Mouse (Mus musculus) embryo, embryonic 11.5 days (tissue): ENCODE measurements around the gene Siah2.

Source experiments
- DNase-seq: peaks from one replicate; pipeline ENCODE4 v3.0.0-alpha.2; 2012; ENCODE audit warnings: low read depth, low spot score

Gene Siah2

DNA sequence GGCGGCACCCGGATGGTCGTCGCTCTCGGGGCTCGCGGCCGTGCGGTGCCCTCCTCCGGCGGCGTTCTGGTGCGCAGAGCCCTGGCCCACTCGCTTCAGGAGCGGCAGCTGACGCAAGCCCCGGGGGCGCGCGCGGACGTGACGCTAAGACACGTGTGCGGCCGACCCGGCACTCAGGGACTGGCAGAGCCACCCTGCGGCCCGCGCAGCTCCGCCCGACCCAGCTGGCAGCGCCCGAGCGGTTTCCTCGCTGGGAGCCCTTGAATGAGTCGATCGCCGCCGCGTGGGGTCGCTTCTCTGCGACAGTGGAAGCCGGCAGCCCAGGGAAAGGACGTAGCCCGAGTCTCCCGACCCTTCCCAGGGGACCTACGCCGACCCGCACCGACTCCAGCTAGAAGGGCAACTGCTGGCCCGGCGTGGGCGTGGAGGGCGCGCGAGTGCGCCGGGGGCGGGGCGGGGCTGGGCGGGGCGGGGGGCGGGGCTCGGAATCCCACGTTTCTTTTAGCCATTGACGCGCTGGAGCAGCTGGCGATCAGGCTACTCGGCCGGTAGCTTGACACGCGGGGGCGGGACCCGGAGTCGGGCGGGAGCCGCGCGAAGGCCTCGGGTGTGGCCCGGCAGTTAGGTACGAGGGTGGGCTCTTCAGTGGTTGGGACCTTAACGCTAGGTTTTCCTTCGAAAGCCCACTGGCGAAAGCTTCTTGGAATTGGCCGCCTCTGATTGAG, at the start of gene Siah2:
Gene Siah2 (minus strand): TSS at position 404 of the 725 bp plus-strand sequence.
- DNase-seq, result peak; percentile 56

DNA sequence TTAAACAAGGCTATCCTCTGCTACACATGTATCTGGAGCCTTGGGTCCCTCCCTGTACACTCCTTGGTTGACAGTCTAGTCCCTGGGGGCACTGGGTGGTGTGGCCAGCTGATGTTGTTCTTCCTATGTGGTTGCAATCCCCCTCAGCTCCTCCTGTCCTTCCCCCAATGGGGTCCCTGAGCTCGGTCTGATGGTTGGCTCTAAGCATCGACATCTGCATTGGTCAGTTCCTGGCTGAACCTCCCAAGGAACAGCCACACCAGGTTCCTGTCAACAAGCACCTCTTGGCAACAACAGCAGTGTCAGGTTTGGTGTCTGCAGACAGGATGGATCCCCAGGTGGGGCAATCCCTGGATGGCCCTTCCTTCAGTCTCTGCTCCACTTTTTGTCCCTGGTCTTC, 47.3 kb upstream of the Siah2 start:
- DNase-seq, result no peak

DNA sequence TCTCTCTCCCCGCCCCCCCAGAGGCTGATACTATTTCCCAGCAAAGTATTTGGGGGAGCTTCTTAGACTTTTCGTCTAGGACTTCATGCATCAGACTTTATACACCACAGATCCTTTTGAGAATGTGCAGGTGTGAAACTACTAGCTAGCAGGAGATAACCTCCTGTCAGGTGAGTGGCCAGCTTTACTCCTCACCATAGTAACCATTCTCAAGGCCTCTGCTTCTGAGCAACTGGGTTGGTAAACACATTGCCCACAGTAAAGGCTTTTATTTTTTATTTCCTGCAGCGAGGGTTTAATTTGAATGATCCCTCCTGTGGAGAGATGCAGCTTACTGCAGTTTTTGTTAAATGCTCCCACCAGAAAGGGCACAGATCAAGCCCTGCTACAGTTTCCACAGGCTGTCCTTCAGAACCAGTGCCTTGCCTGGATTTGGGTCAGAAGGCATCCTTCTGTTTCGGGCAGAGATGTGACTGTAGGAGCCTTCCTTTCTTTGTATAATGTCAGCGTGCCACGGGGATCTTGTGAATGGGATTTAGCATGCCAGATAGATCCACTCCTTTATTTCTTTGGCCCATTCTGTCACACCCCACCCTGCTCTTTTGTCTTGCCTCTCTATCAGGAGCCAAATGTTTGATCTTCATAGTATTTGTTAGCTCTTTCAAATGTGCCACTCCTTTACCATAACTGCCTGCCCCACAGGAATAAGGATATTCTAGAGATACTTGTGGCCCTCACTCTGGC, 46.3 kb upstream of the Siah2 start:
- DNase-seq, result no peak

DNA sequence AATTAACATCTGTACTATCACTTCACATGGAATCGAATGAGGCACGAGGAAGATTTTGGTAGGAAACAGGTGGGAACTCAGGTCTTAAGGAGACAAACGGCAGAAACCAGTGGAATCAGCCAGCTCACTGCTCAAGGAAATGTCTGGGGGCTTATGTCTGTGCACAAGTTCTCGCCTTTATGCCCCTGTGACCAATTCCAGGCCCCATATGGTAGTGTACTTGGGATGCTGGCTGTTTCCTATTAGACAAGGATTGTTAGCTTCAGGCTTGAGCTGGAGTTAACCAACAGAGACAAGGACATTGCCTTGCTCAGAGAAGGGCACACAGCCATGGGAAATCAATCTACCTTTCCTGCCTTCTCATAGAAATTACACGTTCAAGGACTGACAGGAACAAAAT, 39.3 kb upstream of the Siah2 start:
- peak; percentile 5 for DNase-seq

DNA sequence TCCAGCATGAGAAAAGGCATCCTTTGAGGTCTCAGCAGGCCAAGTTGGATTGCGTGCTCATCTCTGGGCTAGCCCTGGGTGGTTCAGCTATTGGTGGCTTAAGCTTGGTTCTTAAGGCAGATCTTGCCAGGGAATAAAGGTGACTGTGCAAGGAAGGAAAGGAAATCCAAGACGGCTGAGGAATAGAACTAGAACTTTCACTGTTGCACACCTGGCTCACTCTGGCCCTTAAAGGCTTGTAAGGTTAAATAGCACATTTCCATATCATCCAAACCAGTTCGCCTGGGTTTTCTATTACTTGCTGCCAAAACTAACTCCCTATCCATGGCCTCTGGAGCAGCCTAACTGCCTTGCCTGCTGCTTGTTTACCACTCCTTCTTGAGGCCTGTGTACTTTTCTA, 38.4 kb upstream of the Siah2 start:
- DNase-seq, result no peak

DNA sequence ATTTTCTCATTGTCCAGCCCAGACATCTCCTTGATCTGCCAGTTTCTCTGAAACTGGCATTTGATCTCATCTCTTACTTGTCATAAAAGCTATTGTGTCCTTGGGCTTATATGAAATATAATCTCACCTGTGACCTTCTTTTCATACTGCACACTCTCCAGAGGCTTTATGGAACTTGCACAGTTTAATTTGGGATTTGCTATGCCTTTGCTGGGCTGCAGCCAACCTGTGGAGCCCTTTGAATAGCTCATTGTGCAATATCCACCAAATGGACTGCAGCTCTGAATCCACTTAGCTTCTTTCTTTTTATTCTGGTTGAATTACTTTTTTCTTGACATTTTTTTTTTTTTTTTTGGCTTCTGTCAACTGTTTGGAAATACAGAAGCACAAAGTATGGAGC, 37.3 kb upstream of the Siah2 start:
- no peak for DNase-seq

DNA sequence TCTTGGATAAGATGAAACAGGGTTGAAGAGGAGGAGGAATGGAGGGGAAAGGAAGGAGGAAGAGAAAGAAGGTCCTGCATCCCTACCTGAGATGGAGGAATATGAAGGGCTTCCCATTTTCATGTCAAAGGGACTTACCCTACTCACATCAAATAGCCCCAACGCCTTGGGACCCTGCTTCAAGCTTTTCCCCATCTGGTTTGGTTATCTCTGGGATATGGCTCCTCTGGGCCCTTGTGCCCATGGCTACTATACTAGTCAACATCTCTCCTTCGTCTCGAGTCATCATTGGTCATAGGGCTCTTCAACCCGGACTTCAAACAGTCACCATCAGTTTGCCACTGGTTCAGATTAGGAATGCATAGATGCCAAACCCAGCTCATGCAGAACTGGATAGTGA, 35.4 kb upstream of the Siah2 start:
- DNase-seq, result no peak

DNA sequence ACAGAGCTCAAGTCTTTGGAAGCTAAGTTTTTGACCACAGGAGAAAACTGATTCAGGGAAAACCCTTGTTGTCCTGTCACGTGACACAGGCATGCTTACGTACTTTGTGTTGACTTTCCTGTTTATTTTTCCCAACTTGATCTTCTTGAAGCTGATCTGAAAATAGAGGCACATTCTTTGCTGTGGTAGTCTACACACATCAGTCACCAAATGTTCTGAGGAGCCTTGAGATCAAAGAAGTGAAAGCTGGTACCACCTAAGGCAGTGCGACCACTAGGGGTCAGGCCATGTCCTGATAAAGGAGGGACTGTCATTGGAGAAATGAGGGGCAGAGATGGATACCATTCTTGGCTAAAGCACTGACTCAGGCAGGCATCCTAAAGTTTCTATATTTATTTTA, 34.8 kb upstream of the Siah2 start:
- peak; percentile 9 for DNase-seq

DNA sequence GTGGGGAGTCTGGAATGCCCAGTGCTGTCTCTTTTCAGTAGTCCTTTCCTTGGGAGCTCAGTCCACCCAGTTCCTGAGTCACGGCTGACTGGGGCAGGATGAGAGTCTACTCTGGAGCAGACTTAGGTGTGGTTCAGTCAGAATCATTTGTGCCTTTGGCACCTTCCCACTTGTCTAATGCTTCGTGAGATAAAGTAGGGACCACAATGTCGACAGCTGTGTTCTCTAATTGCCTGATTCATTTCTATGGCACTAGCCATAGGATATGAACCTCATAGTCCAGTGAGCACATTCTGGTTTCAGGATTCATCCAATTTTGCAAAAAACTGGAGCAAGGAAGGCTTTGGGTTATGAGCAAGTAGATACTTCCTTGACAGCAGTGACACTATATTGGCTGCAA, 34.2 kb upstream of the Siah2 start:
- no peak for DNase-seq

DNA sequence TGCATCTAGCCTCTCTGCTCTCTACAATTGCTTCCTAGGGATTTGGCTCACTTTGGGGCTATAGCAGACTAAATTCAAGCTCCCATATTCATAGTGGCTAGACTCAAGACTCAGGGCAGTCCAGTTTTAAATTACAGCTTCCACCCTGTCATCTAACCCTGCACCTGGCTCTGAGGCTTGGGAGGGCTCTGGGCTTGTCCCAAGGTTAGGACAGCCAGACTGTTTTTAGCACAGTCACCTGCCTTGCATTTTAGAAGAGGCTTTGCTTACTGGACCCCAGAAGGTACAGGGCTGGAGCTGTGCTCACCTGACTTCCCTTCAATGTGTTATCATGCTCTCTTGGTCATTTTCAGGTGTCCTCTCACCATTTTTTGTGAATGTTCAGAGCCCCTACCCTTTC, 32.6 kb upstream of the Siah2 start:
- DNase-seq, result no peak

DNA sequence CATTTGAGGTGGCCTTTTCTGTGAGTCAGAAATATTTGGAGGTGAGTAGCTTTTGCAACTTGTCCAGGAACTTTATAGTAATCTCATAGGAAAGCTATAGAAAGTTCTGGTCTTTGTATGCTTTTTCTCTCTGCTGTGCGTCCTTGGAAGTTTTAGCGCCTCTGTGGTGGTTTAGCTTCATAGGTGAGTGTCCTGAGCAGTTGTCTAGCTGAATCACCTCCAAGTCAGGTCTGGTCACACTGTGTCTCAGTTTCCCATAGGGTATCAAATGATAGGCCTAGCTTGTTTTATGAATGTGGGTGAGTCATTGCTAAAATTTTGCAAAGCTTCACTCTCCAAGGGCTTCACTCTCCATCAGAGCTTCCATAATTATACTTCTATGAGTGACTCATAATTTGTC, 31.5 kb upstream of the Siah2 start:
- DNase-seq, result no peak

DNA sequence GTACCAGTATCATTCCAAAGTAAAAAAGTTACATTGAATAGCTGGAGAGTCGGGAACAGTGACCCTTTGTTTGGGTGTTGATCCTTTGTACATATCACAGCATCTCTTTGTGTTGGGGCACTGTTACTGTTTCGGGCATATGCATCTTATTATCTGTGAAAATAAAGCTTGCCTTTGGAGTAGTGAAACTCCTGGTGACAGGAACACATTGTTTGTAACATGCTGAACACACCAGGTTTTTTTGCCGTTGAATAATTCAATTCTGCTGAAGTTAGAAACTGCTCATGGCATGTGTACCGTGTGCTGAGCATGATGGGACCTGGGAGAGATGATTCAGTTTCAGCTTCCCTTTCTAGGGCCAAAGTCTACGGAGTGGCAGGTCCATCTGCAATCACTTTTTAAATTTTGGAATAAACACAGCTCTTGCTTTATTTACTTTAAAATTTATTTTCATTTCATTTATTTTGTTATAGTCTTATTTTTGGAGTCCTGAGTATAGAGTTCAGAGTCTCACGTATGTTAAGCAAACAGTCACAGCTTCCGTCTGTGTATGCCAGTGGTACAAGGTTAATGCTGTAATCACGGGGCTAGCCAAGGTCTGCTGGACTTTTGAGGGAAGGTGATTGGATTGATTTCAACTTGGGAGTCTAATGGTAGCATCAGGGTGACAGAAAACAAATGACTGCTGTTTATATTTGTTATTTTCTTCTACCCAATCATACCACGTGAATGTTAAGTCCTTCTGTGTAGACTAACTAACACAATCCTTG, 27.4 kb upstream of the Siah2 start:
- DNase-seq, result no peak

DNA sequence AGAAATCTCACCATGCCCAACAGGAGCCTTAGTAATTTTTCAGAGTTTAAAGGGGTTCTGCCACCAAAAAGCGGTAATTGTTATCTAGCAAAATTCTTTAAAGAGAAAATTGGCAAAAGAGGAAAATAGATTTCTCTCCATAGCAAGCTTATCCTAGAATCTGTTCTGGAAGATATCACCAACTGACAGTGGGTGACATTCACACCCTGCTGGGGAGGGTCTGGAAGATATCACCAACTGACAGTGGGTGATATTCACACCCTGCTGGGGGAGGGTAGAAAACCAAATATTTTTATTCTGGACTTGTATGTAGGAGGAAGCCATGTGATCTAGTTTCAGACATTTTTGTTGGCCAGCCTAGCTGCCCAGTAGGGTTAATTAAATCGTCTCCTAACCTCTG, 24.5 kb upstream of the Siah2 start:
- no peak for DNase-seq

DNA sequence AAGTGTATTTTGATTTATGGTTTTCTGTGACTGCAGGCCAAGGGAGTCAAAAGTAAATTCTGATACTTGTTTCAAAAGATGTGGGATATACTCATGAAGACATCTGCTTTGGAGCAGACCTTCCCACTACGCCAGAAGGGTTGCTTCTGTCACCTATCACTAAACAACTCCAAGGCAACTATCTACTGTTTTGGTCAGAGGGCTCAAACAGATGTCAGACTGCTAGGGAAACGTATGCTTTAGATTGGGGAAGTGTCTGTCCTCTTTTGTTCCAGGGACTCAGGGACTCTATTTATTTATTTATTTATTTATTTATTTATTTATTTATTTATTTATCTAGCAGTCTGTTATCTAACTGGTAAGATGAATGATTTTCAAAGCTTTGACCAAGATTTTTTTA, 22.6 kb upstream of the Siah2 start:
- DNase-seq, result no peak

DNA sequence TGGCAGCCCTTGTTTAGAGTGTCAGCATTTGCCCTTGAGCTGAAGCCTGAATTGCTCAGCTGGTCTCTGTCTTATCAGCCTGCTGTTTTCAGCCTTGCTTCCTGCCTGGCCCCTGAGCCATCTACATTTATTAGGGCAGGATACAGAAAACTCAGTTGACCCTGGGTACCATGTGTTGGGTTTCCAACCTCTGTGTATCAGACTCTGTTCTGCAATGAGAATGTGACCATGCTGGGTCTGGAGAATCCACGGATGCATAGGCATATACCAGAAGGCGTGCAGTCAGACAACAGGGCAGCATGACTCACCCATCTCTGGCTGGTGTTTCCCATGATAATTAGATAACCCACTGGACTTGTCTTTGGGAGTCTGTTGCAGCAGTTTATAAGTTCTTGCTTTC, 21.8 kb upstream of the Siah2 start:
- DNase-seq, result no peak

DNA sequence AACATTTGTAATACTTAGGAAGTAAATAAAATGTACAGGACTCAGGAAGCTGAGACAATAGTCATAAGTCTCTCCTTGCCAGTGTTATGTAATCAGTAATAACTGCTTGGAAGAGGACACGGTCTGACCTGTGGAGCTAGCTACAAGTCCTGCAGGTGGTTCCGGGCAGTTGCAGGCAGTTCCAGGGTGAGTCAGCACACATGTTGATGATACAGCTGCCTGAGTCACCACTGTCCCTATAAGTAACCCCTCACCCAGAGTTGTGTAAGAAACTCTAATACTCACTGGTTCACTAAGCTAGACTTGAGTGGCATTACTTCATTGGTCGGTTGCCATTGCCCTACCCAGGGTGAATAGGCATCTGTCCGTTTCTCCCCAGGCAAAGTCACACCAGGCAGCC, 21.0 kb upstream of the Siah2 start:
- DNase-seq, result no peak

DNA sequence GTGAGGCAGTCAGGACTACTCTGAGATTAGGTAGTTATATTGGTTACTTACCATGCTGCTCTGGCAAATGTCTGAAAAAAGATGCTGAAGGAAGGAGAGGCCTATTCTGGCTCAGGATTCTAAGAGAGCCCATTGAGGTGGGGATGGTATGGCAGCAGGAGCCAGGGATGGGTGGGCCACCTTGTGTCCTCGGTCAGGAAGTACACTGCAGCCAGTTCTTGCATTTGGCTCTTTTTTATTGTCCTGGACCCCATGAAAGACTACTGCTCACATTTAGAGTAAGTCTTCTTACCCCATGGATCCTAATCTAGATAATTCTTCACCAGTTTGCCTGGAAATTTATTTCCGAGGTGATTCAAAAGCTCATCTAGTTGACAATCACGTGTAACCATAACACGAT, 12.3 kb upstream of the Siah2 start:
- DNase-seq, result no peak

DNA sequence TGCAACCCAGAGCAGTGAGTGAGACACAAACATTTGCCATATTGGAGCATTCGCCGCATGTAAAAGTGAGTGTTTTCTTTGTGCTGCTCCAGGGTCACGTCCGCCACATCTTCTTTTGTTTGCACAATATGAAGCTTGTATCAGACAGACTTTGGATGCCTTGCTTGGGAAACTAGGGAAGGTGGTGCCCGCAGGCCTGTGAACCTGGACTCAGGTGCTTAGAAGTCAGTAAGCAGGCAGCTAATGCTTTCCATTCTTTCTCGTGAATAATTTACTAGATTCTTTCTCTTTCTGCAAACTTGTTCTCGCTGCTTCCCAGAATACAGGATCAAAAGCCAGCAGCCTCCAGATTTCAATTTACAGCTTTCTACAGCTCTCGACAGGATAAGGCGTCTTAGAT, 11.5 kb upstream of the Siah2 start:
- no peak for DNase-seq

DNA sequence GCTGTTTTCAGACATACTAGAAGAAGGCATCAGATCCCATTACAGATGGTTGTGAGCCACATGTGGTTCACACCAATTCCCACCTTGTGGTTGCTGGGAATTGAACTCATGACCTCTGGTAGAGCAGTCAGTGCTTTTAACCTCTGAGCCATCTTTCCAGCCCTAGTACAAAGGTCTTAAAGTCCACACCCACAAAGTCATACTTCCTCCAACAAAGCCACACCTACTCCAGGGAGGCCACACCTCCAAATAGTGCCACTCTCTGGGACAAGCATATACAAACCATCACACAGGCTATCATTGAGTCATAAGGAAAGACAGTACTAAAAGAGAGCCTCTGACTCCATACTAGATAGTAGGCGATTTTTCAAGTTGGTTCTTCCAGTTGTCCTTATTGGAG, 10.1 kb upstream of the Siah2 start:
- no peak for DNase-seq

DNA sequence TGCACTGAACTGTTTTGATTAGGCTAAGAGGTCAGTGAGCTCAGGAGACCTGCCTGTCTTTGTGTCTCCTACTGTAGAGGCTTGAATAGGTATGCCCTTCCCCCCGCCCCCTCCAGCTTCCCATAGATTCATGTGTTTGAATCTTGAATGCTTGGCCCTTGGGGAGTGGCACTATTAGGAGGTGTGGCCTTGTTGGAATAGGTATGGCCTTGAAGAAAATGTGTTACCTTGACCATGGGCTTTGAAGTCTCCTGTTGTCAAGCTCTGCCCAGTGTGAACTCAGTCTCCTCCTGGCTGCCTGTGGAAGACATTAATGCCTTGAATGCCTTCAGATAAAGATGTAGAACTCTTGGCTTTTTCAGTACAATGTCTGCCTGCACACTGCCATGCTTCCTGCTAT, 9.2 kb upstream of the Siah2 start:
- DNase-seq, result no peak

DNA sequence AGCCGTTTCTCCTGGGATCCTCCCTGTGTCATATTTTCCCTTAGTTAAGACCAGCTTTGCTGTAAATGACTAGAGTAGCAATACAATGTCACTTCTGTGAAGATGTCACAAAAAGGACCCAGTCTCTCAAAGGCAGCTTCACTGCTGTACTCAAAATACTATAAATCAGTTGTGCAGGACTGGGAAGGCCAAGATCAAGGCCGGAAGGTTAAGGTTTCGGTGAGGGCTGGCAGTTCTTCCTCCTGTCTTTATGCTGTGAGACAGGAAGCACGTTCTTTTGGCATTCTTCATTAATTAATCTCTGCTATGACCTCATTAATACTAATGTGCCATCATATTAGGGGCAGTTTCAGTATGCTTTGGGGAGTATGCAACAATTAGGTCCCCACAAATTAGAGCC, 5.7 kb upstream of the Siah2 start:
- no peak for DNase-seq

DNA sequence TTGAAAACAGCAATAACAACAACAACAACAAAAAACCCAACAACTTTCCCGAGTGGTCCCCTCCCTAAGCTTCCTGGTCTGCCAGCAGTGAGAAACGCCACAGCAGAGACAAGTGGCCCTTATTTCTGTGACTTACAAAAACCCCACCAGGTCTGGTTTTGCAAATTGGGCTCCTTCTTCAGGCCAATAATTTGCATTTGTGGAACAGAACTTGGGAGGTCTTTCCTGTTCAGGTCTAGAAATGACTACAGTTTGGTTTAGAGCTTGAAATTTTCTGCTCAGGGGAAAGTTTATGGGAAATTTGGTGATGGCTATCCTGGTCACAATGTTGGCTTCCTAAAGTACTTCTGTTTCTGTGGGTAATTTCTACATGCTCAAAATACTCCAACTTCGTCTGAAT, 4.6 kb upstream of the Siah2 start:
- DNase-seq, result no peak

DNA sequence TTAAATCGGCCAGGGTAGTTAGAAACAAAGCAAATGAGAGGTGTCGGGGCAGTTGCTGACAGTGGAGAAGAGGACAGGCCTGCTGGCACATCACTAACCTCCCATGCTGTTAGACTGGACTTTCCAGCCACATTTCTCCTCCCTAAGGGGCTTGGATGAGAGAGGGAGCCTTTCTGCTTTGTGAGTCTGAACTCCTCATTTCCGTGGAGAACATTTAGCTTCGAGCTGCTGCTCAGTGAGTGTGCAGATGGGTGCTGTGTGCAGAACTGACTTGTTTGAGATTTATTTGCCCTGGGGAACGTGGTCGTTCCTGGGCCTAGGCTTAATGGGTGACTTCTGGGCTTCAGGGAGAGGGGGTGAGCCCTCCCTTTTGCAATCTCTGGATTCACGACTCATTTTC, 3.3 kb upstream of the Siah2 start:
- no peak for DNase-seq
